Mouse (Mus musculus): ENCODE measurements at regions not wholly inside any gene's neighbourhood (a gene's known extent, or its start where the extent isn't known, plus 50 kb on each side); places are given as distances from the start of the nearest gene placed in this dataset.

DNA sequence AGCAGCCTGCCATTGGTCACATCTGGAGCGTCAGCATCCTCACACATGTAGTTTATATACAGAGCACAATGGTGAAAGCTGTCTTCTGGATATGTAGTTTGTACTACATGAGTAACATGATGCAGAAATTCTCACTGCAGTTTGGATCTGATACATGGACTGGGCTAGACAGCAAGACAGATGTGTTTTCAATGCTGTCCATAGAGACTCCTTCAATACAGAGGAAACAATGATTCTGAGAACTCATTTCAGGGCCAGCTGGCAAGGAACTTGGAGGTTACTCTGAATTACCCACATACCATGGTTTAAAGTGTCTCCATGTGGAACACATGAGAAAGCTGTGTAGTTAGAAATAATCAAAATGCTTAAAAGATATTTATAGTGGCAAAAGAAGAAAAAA is 1385.5 kb upstream of the Cited2 start:
- no peak for TF ChIP-seq POLR2A (IDR thresholded peaks at IDR 0.05; ENCODE audit: borderline replicate concordance, insufficient read depth, low read length)
- no peak for TF ChIP-seq CTCF (IDR thresholded peaks at IDR 0.05; ENCODE audit: borderline replicate concordance, insufficient read depth, low read depth, low read length)
